Mouse (Mus musculus) hindbrain, embryonic 13.5 days (tissue): ENCODE data around the gene Khdrbs2. TPM values are rescaled to one million over a fixed set of nuclear protein-coding genes. Genes with fewer than 3 reads are reported as not detected.
A peak's percentile ranks its signal among the peaks of the same experiment; 100 is the strongest.

Source experiments
- ATAC-seq: fragments of 200-750 bp; cut with Nextera tagmentation; 2 replicates; pipeline ENCODE4 v1.8.0; 2017; ENCODE audit warnings: moderate TSS enrichment; ENCODE audit not compliant: low FRiP score
- H3K27ac ChIP-seq: fragments of 300-500 bp; sonication (generic); 2 replicates; pipeline ENCODE4 v1.5.1; 2015; ENCODE audit warnings: inconsistent platforms, mild to moderate bottlenecking, moderate library complexity
- H3K27me3 ChIP-seq: fragments of 300-500 bp; sonication (generic); 2 replicates; pipeline ENCODE4 v1.6.1; 2015; ENCODE audit warnings: mild to moderate bottlenecking, inconsistent platforms
- H3K36me3 ChIP-seq: fragments of 300-500 bp; sonication (generic); 2 replicates; pipeline ENCODE4 v1.6.1; 2015; ENCODE audit warnings: mild to moderate bottlenecking, inconsistent platforms
- H3K4me1 ChIP-seq: fragments of 300-500 bp; sonication (generic); replicated peaks from 2 replicates; pipeline ENCODE4 v1.6.1; 2015; ENCODE audit warnings: inconsistent platforms
- H3K4me2 ChIP-seq: fragments of 300-500 bp; sonication (generic); 2 replicates; pipeline ENCODE4 v1.6.1; 2015; ENCODE audit warnings: inconsistent platforms, mild to moderate bottlenecking, moderate library complexity
- H3K4me3 ChIP-seq: fragments of 300-500 bp; sonication (generic); 2 replicates; pipeline ENCODE4 v1.5.1; 2015; ENCODE audit warnings: mild to moderate bottlenecking, inconsistent platforms
- H3K9ac ChIP-seq: fragments of 300-500 bp; sonication (generic); 2 replicates; pipeline ENCODE4 v1.6.1; 2015; ENCODE audit warnings: mild to moderate bottlenecking, inconsistent platforms
- H3K9me3 ChIP-seq: fragments of 300-500 bp; sonication (generic); 2 replicates; pipeline ENCODE4 v1.6.1; 2016; ENCODE audit warnings: inconsistent platforms
- WGBS: fragments of 180-500 bp; shearing (Covaris S2); methylation state at CpG from one replicate; pipeline ENCODE4 v1.1.7; 2015; 5-methylcytosine and 5-hydroxymethylcytosine counted together
- polyA plus RNA-seq: library from polyadenylated mRNA; unstranded; fragments of >200 nt; fragmentation: Nextera tagmentation; extraction: Ambion mirVana; gene quantifications from 2 replicates; pipeline ENCODE4 v1.2.1, GENCODE M21; 2015

Khdrbs2 gene
- polyA plus RNA-seq, 1 experiment from 2014 or later = 54.1 TPM

DNA sequence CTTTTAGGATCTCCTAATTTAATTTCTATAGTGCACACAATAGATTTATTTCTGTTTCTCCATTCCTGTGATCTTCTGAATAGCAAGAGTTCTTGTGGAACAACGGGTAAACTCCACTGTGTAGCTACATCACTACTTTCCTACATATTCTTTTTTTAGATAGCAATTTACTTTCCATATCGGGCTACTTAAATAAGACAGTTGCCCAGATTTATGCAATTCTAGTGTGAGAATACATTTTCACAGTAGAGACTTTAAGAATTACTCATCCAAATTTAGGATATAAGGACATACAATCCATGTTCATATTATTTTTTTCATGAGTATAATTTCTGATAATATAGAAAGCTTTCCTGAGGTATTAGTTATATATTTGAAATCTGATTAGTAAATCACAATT lies 175.0 kb downstream of the Khdrbs2 start:
- H3K9me3 ChIP-seq = no peaks in the 10 kb centered on the region
- no peak for ATAC-seq
- no peaks in the 10 kb centered on the region for H3K27me3 ChIP-seq
- no peak overlapping the region for H3K9ac ChIP-seq
- H3K36me3 ChIP-seq = no peaks in the 10 kb centered on the region
- H3K27ac ChIP-seq = no peak overlapping the region
- H3K4me2 ChIP-seq = no peak overlapping the region
- no peak overlapping the region for H3K4me3 ChIP-seq
- no peaks in the 10 kb centered on the region for H3K4me1 ChIP-seq
- 84% methylated on average over 2 of the region's 2 CpGs for WGBS

DNA sequence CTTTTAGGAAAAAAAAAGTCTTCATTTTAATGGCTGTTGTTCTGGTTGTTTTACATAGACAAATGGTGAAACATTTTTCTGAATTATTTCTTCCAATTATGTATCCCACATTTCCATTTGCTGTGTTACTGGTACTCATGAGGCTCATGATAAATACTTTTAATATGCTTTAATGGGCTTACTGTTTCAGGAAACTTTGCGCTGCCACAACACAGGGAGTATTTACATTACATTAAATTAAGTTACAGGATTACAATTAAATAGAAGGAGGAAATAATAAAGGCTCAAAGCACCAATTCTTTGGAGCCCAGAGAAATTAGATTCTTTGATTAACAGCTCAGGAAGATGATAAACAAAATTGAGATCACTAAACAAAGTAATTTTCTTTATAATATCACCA lies 179.6 kb downstream of the Khdrbs2 start:
- no peaks in the 10 kb centered on the region for H3K27me3 ChIP-seq
- H3K9ac ChIP-seq = no peak overlapping the region
- H3K4me1 ChIP-seq = no peaks in the 10 kb centered on the region
- H3K27ac ChIP-seq = no peak overlapping the region
- no peaks in the 10 kb centered on the region for H3K9me3 ChIP-seq
- H3K4me3 ChIP-seq = no peak overlapping the region
- 78% methylated on average over 1 of the region's 1 CpGs for WGBS
- no peak; the same call in 1 of the 2 replicates for ATAC-seq
- no peaks in the 10 kb centered on the region for H3K36me3 ChIP-seq
- no peak overlapping the region for H3K4me2 ChIP-seq

DNA sequence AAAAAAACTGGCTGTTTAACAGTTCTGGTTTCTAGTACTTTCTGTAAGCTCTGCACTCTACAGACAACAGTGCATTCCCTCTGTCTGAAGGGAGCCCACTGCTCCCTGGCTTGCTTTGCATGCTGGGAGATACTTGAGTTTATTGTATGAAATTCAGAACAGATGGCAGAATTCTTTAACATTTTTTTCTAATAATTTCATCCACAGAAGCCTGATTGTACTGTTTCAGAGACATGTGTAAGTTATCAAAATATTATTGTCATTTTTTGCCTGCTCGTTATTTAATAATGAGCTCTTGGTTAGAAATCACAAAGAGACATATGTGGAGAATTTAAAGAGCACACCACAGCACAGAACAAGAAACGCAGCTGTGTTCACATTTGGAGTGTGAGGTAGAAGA lies 191.0 kb downstream of the Khdrbs2 start:
- H3K27me3 ChIP-seq = no peaks in the 10 kb centered on the region
- no peaks in the 10 kb centered on the region for H3K9me3 ChIP-seq
- no peak for ATAC-seq
- no peak overlapping the region for H3K4me2 ChIP-seq
- H3K36me3 ChIP-seq = no peaks in the 10 kb centered on the region
- H3K4me3 ChIP-seq = no peak overlapping the region
- 75% methylated on average over 2 of the region's 2 CpGs for WGBS
- H3K9ac ChIP-seq = no peak overlapping the region
- H3K4me1 ChIP-seq = no peaks in the 10 kb centered on the region
- no peak overlapping the region for H3K27ac ChIP-seq

DNA sequence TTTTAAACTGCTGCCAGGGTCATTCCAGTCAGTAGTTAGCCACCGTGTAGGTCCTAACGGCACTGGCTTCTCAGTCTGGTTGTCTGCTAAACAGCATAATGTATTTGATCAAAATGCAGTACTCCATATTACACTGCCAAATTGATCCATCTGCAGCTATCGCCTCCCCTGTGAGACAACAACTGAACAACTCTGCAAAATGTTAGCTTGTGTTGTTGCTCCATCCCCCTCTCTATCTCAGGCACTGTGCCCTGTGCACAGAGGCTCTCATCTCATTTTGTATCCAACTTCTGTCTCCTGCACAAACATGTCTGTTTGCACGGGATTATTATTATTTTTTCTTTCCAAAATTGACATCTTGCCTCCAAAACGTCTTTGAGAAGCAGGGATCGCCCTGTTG lies 225.0 kb downstream of the Khdrbs2 start:
- Histone ChIP-seq H3K27me3 (no peaks in the 10 kb centered on the region), H3K9ac (no peak overlapping the region), H3K9me3 (no peaks in the 10 kb centered on the region), H3K4me2 (no peak overlapping the region), H3K4me1 (no peaks in the 10 kb centered on the region), H3K36me3 (no peaks in the 10 kb centered on the region), H3K4me3 (no peak overlapping the region), H3K27ac (no peak overlapping the region)
- 72% methylated on average over 6 of the region's 6 CpGs for WGBS
- ATAC-seq = no peak

DNA sequence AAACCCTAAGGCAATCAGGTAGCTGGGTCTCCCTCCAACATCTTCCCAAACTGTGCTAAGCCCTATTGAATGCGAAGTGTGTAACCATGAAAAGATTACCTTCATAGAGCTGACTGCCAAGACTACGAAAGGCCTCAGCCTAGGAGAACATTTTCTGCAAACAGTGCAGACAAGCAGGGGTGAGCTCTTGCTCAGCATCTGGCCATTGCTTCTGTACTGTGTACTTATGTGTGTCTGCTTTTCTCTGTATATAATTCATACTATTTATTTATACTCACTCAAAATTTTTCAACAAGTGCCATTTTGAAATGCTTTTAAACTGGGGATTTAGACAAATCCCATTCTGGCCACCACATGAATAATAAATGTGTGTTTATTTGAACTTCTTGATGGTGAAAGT lies 235.1 kb downstream of the Khdrbs2 start:
- no peak overlapping the region for H3K4me3 ChIP-seq
- WGBS = 92% methylated on average over 2 of the region's 2 CpGs

DNA sequence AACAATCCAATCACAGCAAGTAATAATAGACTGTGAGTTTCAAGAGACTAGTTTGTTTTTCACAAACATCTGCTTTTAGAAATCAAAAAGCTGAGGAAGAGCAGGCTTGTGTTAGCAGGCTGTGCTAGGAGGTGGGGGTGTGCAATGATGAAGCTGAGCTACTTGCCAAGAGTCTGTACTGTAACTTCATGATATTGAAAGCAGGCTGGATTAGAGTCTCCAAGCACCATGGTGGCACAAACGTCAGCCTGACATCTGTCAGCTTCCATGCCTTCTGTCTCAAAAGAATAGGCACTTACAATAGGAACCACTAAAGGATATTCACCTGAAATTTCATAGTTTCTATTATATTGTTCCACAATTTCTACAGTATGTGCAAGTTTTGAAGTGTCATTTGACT lies 255.9 kb downstream of the Khdrbs2 start:
- no peak overlapping the region for H3K9ac ChIP-seq
- H3K27ac ChIP-seq = no peak overlapping the region
- H3K4me1 ChIP-seq = no peaks in the 10 kb centered on the region
- no peak for ATAC-seq
- no peaks in the 10 kb centered on the region for H3K27me3 ChIP-seq
- H3K9me3 ChIP-seq = no peaks in the 10 kb centered on the region
- no peak overlapping the region for H3K4me3 ChIP-seq
- no peak overlapping the region for H3K4me2 ChIP-seq
- no peaks in the 10 kb centered on the region for H3K36me3 ChIP-seq
- 55% methylated on average over 1 of the region's 1 CpGs for WGBS

More for the DNA sequence above, 235.1 kb downstream of the Khdrbs2 start:
- no peak for ATAC-seq
- H3K36me3 ChIP-seq = no peaks in the 10 kb centered on the region
- no peaks in the 10 kb centered on the region for H3K4me1 ChIP-seq
- no peaks in the 10 kb centered on the region for H3K9me3 ChIP-seq
- no peaks in the 10 kb centered on the region for H3K27me3 ChIP-seq
- no peak overlapping the region for H3K27ac ChIP-seq
- H3K4me2 ChIP-seq = no peak overlapping the region
- no peak overlapping the region for H3K9ac ChIP-seq

DNA sequence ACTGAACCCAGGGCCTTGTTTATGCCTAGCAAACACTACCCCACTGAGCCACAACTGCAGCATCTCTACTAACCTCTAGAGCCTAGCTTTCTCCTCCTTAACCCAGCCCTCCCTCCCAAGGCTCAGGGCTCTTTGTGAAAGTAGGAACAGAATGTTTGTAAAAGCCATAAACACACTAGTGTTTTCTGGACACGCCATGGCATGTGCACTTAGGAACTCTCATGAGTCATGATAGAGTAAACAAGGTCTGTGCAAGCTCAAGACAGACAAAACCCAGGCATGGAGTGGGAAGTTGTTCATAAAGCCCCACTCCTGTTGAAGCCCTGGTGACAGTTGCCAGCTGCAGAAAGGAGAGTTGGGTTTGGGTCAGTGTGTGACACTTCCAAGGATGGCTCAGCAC lies 257.0 kb downstream of the Khdrbs2 start:
- no peak for ATAC-seq
- H3K4me2 ChIP-seq = no peak overlapping the region
- 72% methylated on average over 1 of the region's 1 CpGs for WGBS

DNA sequence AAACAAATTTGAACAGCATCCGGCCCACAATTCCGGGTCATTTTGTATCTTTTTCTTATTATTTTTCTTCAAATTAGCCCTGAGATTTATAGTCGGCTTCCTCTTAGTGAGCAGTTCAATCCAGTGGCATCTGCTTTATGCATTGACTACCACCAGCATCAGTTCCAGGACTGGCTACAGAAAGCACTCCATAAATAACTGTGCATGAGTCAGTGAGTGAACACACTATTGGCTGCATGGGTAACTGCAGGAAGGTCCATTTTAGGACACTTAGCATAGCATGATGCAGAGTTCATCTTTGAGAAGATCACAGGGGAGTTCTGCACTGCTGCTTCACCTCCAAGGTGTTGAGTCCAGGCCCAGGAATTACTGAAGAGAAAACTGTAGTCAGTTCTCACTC lies 258.0 kb downstream of the Khdrbs2 start:
- Histone ChIP-seq H3K27ac (no peak overlapping the region), H3K27me3 (no peaks in the 10 kb centered on the region), H3K4me2 (no peak overlapping the region), H3K9ac (no peak overlapping the region), H3K4me1 (no peaks in the 10 kb centered on the region), H3K4me3 (no peak overlapping the region), H3K9me3 (no peaks in the 10 kb centered on the region), H3K36me3 (no peaks in the 10 kb centered on the region)
- ATAC-seq = no peak
- WGBS = 88% methylated on average over 3 of the region's 3 CpGs

More for the DNA sequence above, 257.0 kb downstream of the Khdrbs2 start:
- H3K27ac ChIP-seq = no peak overlapping the region
- H3K27me3 ChIP-seq = no peaks in the 10 kb centered on the region
- no peak overlapping the region for H3K4me3 ChIP-seq
- no peaks in the 10 kb centered on the region for H3K4me1 ChIP-seq
- H3K9me3 ChIP-seq = no peaks in the 10 kb centered on the region
- H3K36me3 ChIP-seq = no peaks in the 10 kb centered on the region
- no peak overlapping the region for H3K9ac ChIP-seq

DNA sequence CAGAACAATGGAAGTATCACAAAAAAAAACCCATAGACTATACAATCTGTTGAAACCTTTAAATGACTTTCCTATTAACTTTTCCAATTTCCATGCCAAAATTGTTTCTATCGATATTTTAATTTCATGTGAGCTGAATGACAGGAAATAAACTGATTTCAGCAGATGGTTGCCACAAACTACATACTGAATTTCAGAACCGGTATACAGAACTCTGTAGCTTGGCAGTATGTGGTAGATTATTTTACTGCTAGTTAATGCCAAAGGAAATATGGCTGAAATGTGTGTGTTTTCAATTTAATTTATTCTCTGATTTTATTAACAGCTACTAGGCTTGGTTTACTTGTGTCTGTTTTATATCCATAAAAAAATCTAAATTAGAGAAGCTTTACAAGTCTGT lies 260.6 kb downstream of the Khdrbs2 start:
- no peaks in the 10 kb centered on the region for H3K27me3 ChIP-seq

DNA sequence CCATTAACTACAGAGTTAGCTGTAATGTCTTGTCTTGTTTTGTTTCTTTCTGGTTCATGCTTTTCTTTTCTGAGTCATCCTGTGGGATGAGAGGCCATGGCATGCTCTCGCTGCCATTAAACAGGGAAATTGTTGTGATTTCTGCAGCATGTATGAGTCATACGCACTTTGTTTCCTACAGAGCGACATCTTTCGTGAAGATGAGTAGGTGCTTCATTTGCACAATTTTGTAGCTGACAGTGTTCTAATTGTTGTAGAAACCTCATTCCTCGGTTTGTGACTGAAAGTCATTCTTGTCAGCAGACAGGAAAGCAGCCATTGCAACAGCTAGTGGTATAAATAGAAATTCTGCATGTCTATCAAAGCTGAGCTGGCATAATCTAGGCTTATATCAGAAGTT lies 271.4 kb downstream of the Khdrbs2 start:
- ATAC-seq = no peak
- Histone ChIP-seq H3K4me2 (no peak overlapping the region), H3K4me3 (no peak overlapping the region), H3K9me3 (no peaks in the 10 kb centered on the region), H3K36me3 (no peaks in the 10 kb centered on the region), H3K4me1 (no peaks in the 10 kb centered on the region), H3K9ac (no peak overlapping the region), H3K27me3 (no peaks in the 10 kb centered on the region), H3K27ac (no peak overlapping the region)
- 89% methylated on average over 5 of the region's 5 CpGs for WGBS

More for the DNA sequence above, 260.6 kb downstream of the Khdrbs2 start:
- no peak for ATAC-seq
- Histone ChIP-seq H3K4me1 (no peaks in the 10 kb centered on the region), H3K27ac (no peak overlapping the region), H3K4me3 (no peak overlapping the region), H3K9ac (no peak overlapping the region), H3K4me2 (no peak overlapping the region), H3K9me3 (no peaks in the 10 kb centered on the region), H3K36me3 (no peaks in the 10 kb centered on the region)
- WGBS = 93% methylated on average over 2 of the region's 2 CpGs

DNA sequence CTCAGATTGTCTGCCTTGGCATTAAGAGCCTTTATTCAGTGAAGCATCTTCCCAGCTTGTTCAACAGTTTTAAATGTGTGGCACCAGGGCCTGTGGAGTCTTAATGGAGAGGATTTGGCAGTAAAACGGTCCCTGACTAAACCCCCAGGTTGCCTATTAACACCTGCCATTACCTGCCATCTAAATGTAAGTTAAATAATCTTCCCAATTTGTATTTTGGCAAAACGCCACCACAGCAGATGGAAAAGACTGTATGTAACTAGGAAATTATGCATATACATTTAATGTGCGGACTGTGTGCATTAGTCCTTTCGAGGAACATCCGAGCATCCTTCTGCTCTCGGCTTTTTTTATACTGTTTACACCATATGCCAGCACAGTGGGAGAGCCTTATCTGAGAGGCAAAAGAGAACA lies 290.6 kb downstream of the Khdrbs2 start:
- H3K4me2 ChIP-seq = no peak overlapping the region
- no peaks in the 10 kb centered on the region for H3K9me3 ChIP-seq

DNA sequence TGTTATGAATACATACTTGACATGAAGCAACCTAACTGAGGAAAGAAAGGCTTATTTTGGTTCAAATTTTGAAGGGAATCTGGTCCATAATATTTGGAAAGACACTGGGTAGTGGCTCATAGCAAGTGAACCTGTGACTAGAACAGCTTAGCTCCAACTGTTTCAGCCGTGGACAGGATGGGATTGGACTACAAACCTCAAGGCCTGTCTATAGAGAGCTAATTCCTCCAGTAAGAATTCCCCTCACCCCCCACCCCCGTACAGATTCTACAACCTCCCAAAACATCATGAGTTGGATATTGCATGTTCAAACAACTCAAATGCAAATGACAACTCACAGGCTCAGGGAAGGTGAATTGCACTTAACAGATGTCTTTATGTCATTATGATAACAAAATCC lies 298.5 kb downstream of the Khdrbs2 start:
- no peaks in the 10 kb centered on the region for H3K27me3 ChIP-seq
- H3K4me3 ChIP-seq = no peak overlapping the region
- no peak for ATAC-seq

More for the DNA sequence above, 290.6 kb downstream of the Khdrbs2 start:
- Histone ChIP-seq H3K4me1 (no peaks in the 10 kb centered on the region), H3K27ac (no peak overlapping the region), H3K9ac (no peak overlapping the region), H3K27me3 (no peaks in the 10 kb centered on the region), H3K36me3 (no peaks in the 10 kb centered on the region), H3K4me3 (no peak overlapping the region)
- 75% methylated on average over 6 of the region's 6 CpGs for WGBS
- peak; percentile 83 for ATAC-seq

DNA sequence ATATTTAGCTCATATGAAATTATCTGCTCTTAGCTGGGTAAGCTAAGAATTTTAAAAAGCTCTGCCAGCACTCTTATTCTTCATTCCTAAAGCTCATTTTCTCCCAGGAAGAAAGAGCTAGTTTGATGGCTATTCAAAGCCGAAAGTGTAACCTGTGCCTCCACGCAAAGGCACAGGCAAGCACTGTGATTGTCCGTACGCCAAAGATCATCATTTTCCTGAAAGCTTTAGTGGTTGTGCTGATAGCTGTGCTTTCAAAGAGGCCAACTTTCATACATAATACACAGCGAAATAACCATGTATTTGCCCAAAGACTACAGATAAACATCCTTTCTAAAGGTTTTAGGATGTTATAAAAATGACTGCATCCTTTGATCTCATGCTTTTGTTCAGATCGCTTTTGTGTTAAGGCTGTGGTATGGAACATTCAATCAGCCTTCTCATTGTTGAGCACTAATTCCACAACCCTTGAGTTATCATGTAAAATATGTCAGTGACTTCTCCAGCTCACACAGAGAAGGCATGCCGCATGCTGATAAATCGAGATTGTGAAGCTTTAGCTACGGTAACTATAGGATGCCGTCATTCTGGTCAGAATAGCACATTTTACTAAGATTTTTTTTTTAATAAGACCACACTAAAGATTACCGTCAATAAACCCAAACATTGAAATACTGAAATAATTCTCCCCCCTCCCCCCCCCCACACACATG lies 299.1 kb downstream of the Khdrbs2 start:
- no peaks in the 10 kb centered on the region for H3K9me3 ChIP-seq
- WGBS = 77% methylated on average over 11 of the region's 11 CpGs
- H3K4me2 ChIP-seq = no peak overlapping the region
- H3K4me3 ChIP-seq = no peak overlapping the region
- H3K27ac ChIP-seq = no peak overlapping the region
- H3K36me3 ChIP-seq = no peaks in the 10 kb centered on the region
- H3K9ac ChIP-seq = no peak overlapping the region
- H3K4me1 ChIP-seq = no peaks in the 10 kb centered on the region
- no peak for ATAC-seq
- no peaks in the 10 kb centered on the region for H3K27me3 ChIP-seq

More for the DNA sequence above, 298.5 kb downstream of the Khdrbs2 start:
- H3K4me1 ChIP-seq = no peaks in the 10 kb centered on the region
- H3K36me3 ChIP-seq = no peaks in the 10 kb centered on the region
- WGBS = 88% methylated on average over 2 of the region's 2 CpGs
- H3K27ac ChIP-seq = no peak overlapping the region
- H3K4me2 ChIP-seq = no peak overlapping the region
- no peak overlapping the region for H3K9ac ChIP-seq
- no peaks in the 10 kb centered on the region for H3K9me3 ChIP-seq
